Mouse (Mus musculus) E14TG2a.4 (cell line): ENCODE measurements around the gene Il18.

Experiments used
- H3K27me3 ChIP-seq: 2 replicates; pipeline ENCODE4 v1.6.1; 2014; ENCODE audit warnings: low read length, control low read depth; ENCODE audit not compliant: insufficient read depth
- H3K36me3 ChIP-seq: 2 replicates; pipeline ENCODE4 v1.6.1; 2014; ENCODE audit warnings: low read length, control low read depth; ENCODE audit not compliant: insufficient read depth
- H3K4me1 ChIP-seq: replicated peaks from 2 replicates; pipeline ENCODE4 v1.6.1; 2014; ENCODE audit warnings: low read depth, low read length, control low read depth
- H3K4me3 ChIP-seq: replicated peaks from 2 replicates; pipeline ENCODE4 v1.5.1; 2014; ENCODE audit warnings: mild to moderate bottlenecking, low read length
- H3K9me3 ChIP-seq: 2 replicates; pipeline ENCODE4 v1.6.1; 2014; ENCODE audit warnings: low read length, control low read depth
- CTCF ChIP-seq: conservative IDR thresholded peaks from 2 replicates; pipeline ENCODE4 v1.5.1; 2014; ENCODE audit warnings: low read length
- NANOG ChIP-seq: IDR thresholded peaks from 2 replicates; pipeline ENCODE4 v1.6.1; 2014; ENCODE audit warnings: borderline replicate concordance, low read length, mixed read lengths
- POU5F1 ChIP-seq: IDR thresholded peaks from 2 replicates; pipeline ENCODE4 v1.6.1; 2014; ENCODE audit warnings: low read length, borderline replicate concordance

Gene Il18

DNA sequence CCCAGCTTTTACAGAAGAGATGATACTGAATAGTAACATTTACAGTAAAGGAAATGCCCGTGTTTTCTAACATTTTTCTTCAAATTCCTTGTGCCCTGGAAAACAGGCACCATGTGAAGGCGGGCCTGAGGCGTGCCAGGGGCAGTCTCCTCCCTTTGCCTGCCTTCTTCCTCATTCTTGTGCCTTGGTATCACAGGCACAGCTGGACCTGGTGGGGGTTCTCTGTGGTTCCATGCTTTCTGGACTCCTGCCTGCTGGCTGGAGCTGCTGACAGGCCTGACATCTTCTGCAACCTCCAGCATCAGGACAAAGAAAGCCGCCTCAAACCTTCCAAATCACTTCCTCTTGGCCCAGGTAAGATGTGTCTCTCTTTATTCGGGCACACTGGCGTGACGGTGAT is 10.5 kb downstream of the Il18 start:
- Histone ChIP-seq H3K9me3 (peaks cover 7% of the 10 kb centered on the region), H3K27me3 (peaks cover 26% of the 10 kb centered on the region), H3K4me3 (no peak overlapping the region), H3K36me3 (no peaks in the 10 kb centered on the region), H3K4me1 (no peaks in the 10 kb centered on the region)
- TF ChIP-seq NANOG (no peak), POU5F1 (no peak), CTCF (no peak)

DNA sequence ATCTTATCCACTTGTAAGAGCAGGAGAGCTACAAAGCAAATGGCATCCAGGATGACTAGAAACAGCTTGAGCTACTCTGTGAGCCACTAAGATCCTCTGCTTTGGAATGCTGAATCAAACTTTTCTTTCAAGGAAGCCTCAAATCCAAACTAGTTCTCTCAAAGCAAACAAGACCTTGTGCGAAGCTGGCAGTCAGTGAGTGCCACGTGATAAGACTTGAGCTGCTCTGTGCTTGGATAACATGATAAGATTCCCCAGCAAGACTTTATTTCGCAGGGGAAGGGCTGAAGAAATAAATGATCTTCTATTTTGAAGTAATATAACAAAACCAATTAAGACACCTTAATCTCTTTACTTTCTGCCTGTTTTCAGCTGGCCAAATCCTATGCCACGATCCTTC is 11.3 kb downstream of the Il18 start:
- H3K4me1 ChIP-seq: no peaks in the 10 kb centered on the region
- peaks cover 22% of the 10 kb centered on the region for H3K27me3 ChIP-seq
- no peaks in the 10 kb centered on the region for H3K36me3 ChIP-seq
- no peak overlapping the region for H3K4me3 ChIP-seq
- peaks cover 7% of the 10 kb centered on the region for H3K9me3 ChIP-seq
- TF ChIP-seq POU5F1 (no peak), NANOG (no peak), CTCF (no peak)

DNA sequence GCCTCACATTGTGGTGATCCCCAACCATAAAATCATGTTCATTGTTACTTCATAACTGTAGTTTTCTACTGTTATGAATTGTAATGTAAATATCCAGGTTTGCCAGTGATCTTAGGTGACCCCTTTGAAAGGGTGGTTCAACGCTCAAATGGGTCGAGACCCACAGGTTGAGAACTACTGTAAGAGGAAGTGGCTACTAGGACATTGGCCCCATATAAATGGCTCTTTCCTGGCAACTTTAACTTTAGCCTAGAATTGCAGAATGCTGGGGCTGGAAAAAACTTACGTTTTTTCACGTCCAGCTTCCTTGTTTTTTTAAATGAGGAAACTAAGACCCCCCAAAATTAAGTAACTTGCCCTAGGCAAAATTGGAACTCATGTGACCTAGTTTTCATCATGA is 12.7 kb downstream of the Il18 start:
- TF ChIP-seq POU5F1 (no peak), NANOG (no peak)
- Histone ChIP-seq H3K4me1 (no peaks in the 10 kb centered on the region), H3K9me3 (no peaks in the 10 kb centered on the region), H3K4me3 (no peak overlapping the region), H3K36me3 (no peaks in the 10 kb centered on the region), H3K27me3 (peaks cover 10% of the 10 kb centered on the region; the same call in 1 of the 2 replicates)

DNA sequence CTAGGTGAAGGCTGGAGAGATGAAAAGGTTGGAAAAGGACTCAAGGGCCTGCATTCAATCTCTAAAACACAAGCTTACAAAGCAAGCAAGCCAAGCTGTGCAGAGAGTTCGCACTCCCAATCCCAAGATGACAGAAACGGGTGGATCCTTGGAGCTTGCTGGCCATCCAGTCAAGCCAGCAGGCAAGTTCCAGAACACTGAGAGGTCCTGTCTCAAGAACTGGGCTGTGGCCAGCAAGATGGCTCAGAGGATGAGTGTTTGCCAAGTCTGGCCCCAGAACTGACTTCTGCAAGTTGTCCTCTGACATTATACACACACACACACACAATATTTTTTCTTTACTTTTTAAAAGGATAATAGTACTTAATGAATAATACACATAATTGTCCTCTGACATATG is 13.3 kb downstream of the Il18 start:
- TF ChIP-seq POU5F1: no peak
- TF ChIP-seq NANOG: no peak
- TF ChIP-seq CTCF: no peak
- Histone ChIP-seq H3K9me3 (no peaks in the 10 kb centered on the region), H3K4me1 (no peaks in the 10 kb centered on the region), H3K27me3 (peaks cover 10% of the 10 kb centered on the region; the same call in 1 of the 2 replicates), H3K36me3 (no peaks in the 10 kb centered on the region), H3K4me3 (no peak overlapping the region)

DNA sequence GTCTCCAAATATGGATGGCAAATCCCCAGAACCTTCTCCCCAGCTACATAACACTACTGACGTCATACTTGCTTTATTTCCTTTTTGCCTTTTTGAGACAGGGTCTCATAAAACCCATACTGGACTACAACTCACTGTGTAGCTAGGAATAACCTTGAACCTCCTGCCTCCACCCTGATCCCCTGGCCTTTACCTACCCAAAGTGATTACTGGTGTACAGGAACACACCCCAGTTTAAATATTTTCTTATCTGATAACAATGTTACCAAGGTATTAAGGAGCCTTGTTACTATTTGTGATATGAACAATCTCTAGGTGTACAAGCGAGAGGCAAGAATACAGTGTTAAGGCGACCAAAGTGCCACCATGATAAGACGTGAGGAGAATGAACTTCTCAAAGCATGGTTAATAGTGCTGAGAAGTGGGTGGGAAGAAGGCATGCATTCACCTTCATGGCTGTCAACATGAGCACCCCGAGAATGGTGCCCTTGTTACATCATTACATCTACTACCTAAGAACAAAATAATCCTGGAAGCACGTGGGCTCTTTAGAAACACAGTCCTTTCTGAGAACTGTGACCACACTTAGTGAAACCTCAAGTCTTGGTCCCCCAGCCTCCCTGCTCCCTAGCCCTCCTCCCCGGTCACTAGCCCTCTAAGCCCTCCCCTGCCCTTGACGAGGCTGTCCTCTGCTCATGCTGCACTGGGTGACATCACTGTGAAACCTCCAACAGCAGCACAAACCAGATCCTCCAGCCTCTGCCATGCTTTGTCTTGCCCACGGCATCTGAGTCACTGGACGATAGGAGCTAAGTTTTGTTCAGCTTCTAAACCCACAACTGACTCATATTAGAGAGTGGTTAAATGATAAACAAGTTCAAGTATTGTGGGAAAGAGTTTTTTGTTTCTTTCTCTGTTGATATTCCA is 15.2 kb downstream of the Il18 start:
- no peak overlapping the region for H3K4me3 ChIP-seq
- no peak for TF ChIP-seq NANOG
- TF ChIP-seq POU5F1: no peak
- TF ChIP-seq CTCF: no peak
- no peaks in the 10 kb centered on the region for H3K36me3 ChIP-seq
- H3K9me3 ChIP-seq: no peaks in the 10 kb centered on the region
- H3K4me1 ChIP-seq: no peaks in the 10 kb centered on the region
- H3K27me3 ChIP-seq: peaks cover 16% of the 10 kb centered on the region

DNA sequence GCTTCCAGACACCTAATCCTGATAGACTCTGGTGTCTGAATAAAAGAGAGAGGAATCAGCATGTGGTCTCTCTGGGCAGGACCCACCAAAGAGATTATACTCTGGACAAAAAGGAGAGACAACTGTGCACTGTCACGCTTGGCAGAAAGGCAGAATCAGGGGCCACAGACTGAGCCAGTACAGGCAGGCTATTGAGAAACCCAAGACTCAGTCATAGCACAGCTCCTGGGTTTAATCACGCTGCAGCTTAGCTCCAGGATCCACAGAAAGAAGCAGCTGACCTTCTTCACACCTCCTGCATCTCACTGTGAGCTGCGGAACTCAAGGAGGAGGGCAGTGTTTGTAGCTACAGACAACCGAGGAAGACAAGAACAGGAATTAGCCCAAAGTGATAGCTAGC is 25.7 kb downstream of the Il18 start:
- H3K9me3 ChIP-seq: no peaks in the 10 kb centered on the region
- H3K4me1 ChIP-seq: peaks cover 4% of the 10 kb centered on the region
- no peak for TF ChIP-seq NANOG
- TF ChIP-seq CTCF: no peak
- TF ChIP-seq POU5F1: no peak
- no peaks in the 10 kb centered on the region for H3K36me3 ChIP-seq
- H3K27me3 ChIP-seq: peaks cover 9% of the 10 kb centered on the region; the same call in 1 of the 2 replicates
- H3K4me3 ChIP-seq: no peak overlapping the region

DNA sequence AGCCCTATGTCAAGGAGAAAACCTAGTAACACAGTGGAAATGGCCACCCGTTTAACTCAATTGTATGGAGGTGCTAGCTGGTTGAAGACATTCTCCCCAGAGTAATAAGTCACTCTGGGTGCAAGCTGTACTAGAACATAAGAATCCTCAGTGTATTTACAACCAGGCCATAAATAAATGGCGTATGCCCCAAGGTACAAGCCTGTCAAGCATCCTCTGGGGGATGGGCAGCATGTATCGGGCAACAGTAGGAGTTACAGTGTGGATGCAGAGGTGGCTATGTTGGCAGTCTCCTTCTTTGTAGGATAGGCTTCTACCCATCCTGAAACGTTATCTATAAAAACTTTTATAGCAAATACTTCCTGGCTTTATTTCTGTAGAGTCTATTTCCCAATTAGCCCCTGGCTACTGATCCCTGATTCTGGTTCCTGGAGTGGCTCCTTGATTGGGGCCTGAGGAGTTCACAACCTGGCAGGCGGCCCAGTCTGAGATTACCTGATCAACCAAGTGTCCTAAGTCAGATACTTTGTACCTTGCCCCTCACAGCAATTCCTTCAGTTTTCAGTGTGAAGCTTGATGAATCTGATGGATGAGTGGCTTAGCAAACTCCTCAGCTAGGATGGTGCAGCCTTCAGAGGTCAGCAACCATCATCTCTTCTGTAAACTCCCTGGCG is 30.7 kb downstream of the Il18 start:
- no peaks in the 10 kb centered on the region for H3K36me3 ChIP-seq
- TF ChIP-seq POU5F1: no peak
- TF ChIP-seq CTCF: no peak

DNA sequence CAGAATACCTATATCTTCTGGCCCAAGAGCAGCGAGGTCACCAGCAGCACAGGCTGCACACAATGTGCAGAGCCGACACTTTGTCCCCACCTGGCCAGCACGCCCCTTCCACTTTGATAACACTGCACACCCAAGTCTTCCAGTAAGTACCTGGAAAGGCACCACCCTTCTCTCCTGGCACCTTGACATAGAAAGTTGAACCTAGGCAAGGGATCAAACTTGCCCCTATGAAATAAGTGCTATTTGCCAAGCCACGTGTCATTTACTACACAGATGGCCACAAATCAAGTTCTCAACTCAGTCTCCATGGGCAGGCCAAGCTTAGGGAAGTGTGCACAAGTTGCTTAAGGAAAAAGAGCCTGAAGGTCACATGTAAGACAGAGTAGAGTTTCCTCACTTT is 32.3 kb downstream of the Il18 start:
- Histone ChIP-seq H3K4me1 (no peaks in the 10 kb centered on the region), H3K4me3 (no peak overlapping the region), H3K36me3 (no peaks in the 10 kb centered on the region), H3K9me3 (no peaks in the 10 kb centered on the region), H3K27me3 (peaks cover 4% of the 10 kb centered on the region; the same call in 1 of the 2 replicates)
- no peak for TF ChIP-seq NANOG
- TF ChIP-seq CTCF: no peak
- no peak for TF ChIP-seq POU5F1

More for the DNA sequence above, 30.7 kb downstream of the Il18 start:
- H3K27me3 ChIP-seq: peaks cover 5% of the 10 kb centered on the region; the same call in 1 of the 2 replicates
- H3K4me1 ChIP-seq: no peaks in the 10 kb centered on the region
- no peaks in the 10 kb centered on the region for H3K9me3 ChIP-seq
- H3K4me3 ChIP-seq: no peak overlapping the region
